Mouse (Mus musculus) E14TG2a.4 (cell line): ENCODE measurements at regions not wholly inside any gene's neighbourhood (a gene's known extent, or its start where the extent isn't known, plus 50 kb on each side); places are given as distances from the start of the nearest gene placed in this dataset.

Source experiments
- CTCF ChIP-seq: conservative IDR thresholded peaks from 2 replicates; pipeline ENCODE4 v1.5.1; 2014; ENCODE audit warnings: low read length
- NANOG ChIP-seq: IDR thresholded peaks from 2 replicates; pipeline ENCODE4 v1.6.1; 2014; ENCODE audit warnings: borderline replicate concordance, low read length, mixed read lengths
- POU5F1 ChIP-seq: IDR thresholded peaks from 2 replicates; pipeline ENCODE4 v1.6.1; 2014; ENCODE audit warnings: low read length, borderline replicate concordance

- TF ChIP-seq CTCF (no peak), NANOG (no peak), POU5F1 (no peak)
Observed at GRCm38 (mm10) chr13:97572352-97572751, 188.1 kb downstream of the Gm10260 start.
